Mouse (Mus musculus) forebrain, embryonic 11.5 days (tissue): ENCODE data around the gene Ssrp1. TPM values are rescaled to one million over a fixed set of nuclear protein-coding genes. Genes with fewer than 3 reads are reported as not detected.

Experiments used
- ATAC-seq: fragments of 200-750 bp; cut with Nextera tagmentation; replicated peaks from 2 replicates; pipeline ENCODE4 v1.8.0; 2017; ENCODE audit warnings: moderate TSS enrichment; ENCODE audit not compliant: low FRiP score
- DNase-seq: peaks from one replicate; pipeline ENCODE4 v3.0.0-alpha.2; 2017; ENCODE audit warnings: low spot score
- H3K27ac ChIP-seq: fragments of 300-500 bp; sonication (generic); 2 replicates; pipeline ENCODE4 v1.5.1; 2014; ENCODE audit warnings: low read depth, low read length
- H3K27me3 ChIP-seq: fragments of 300-500 bp; sonication (generic); 2 replicates; pipeline ENCODE4 v1.6.1; 2014; ENCODE audit warnings: mild to moderate bottlenecking, low read length, mixed read lengths; ENCODE audit not compliant: control insufficient read depth, insufficient read depth
- H3K36me3 ChIP-seq: fragments of 300-500 bp; sonication (generic); 2 replicates; pipeline ENCODE4 v1.6.1; 2014; ENCODE audit warnings: mild to moderate bottlenecking, low read length, moderate library complexity, mixed read lengths; ENCODE audit not compliant: control insufficient read depth, insufficient read depth
- H3K4me1 ChIP-seq: fragments of 300-500 bp; sonication (generic); replicated peaks from 2 replicates; pipeline ENCODE4 v1.6.1; 2014; ENCODE audit warnings: low read length, mixed read lengths; ENCODE audit not compliant: control insufficient read depth, insufficient read depth
- H3K4me2 ChIP-seq: fragments of 300-500 bp; sonication (generic); 2 replicates; pipeline ENCODE4 v1.6.1; 2014; ENCODE audit warnings: low read depth, mild to moderate bottlenecking, low read length, moderate library complexity, mixed read lengths; ENCODE audit not compliant: severe bottlenecking
- H3K4me3 ChIP-seq: fragments of 300-500 bp; sonication (generic); 2 replicates; pipeline ENCODE4 v1.5.1; 2014; ENCODE audit warnings: low read depth, low read length
- H3K9ac ChIP-seq: fragments of 300-500 bp; sonication (generic); 2 replicates; pipeline ENCODE4 v1.6.1; 2014; ENCODE audit warnings: low read length
- H3K9me3 ChIP-seq: fragments of 300-500 bp; sonication (generic); 2 replicates; pipeline ENCODE4 v1.6.1; 2016; ENCODE audit warnings: low read length, mixed read lengths; ENCODE audit not compliant: control insufficient read depth
- WGBS: fragments of 180-500 bp; shearing (Covaris S2); extraction: QIAGEN DNeasy Blood & Tissue Kit; methylation state at CpG from one replicate; pipeline ENCODE4 v1.1.7; 2014; 5-methylcytosine and 5-hydroxymethylcytosine counted together
- polyA plus RNA-seq: library from polyadenylated mRNA; unstranded; fragments of >200 nt; fragmentation: Nextera tagmentation; extraction: Ambion mirVana; gene quantifications from 2 replicates; pipeline ENCODE4 v1.2.1, GENCODE M21; 2014

The Ssrp1 gene
- polyA plus RNA-seq, 1 experiment from 2014 or later: 375 TPM

DNA sequence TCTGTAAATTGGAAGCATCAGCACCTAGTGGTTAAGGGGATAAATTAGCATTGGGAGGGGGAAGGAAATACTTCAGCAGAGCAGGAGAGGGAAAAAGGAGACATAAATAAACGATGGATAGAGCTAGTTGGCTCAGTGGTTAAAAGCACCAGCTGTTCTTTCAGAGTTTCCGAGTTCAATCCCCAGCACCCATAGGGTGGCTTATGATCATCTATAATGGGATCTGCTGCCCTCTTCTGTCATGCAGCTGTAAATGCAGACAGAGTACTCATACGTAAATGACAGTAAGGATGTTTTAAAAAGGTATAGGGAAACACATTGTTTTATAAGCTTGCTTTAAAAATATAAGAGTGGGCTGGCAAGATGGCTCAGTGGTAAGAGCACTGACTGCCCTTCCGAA lies 29.3 kb upstream of the Ssrp1 start:
- DNase-seq: no peak
- Histone ChIP-seq H3K4me2 (no peak overlapping the region), H3K27me3 (no peaks in the 10 kb centered on the region), H3K4me3 (no peak overlapping the region), H3K4me1 (no peaks in the 10 kb centered on the region), H3K27ac (no peak overlapping the region), H3K36me3 (no peaks in the 10 kb centered on the region), H3K9ac (no peak overlapping the region), H3K9me3 (no peaks in the 10 kb centered on the region)
- peak; percentile 39; the same call in 1 of the 2 replicates for ATAC-seq
- WGBS: 24% methylated on average over 4 of the region's 4 CpGs

GRCm38 (mm10) chr2:85009212-85009611 lies 27.8 kb upstream of the Ssrp1 start:
- H3K9me3 ChIP-seq: no peaks in the 10 kb centered on the region
- H3K27me3 ChIP-seq: no peaks in the 10 kb centered on the region
- ATAC-seq (no peak), DNase-seq (no peak)
- H3K4me1 ChIP-seq: no peaks in the 10 kb centered on the region
- 79% methylated on average over 2 of the region's 2 CpGs for WGBS
- no peak overlapping the region for H3K4me3 ChIP-seq
- no peak overlapping the region for H3K9ac ChIP-seq
- H3K4me2 ChIP-seq: no peak overlapping the region
- no peaks in the 10 kb centered on the region for H3K36me3 ChIP-seq
- no peak overlapping the region for H3K27ac ChIP-seq

GRCm38 (mm10) chr2:85011906-85012604 lies 25.0 kb upstream of the Ssrp1 start:
- no peaks in the 10 kb centered on the region for H3K36me3 ChIP-seq
- H3K4me2 ChIP-seq: no peak overlapping the region
- no peak overlapping the region for H3K27ac ChIP-seq
- DNase-seq (peak; percentile 39), ATAC-seq (0 out of 2 replicates have a peak, but pooled peaks have one; percentile 25)
- no peak overlapping the region for H3K4me3 ChIP-seq
- H3K9me3 ChIP-seq: no peaks in the 10 kb centered on the region
- H3K9ac ChIP-seq: no peak overlapping the region
- H3K4me1 ChIP-seq: no peaks in the 10 kb centered on the region
- no peaks in the 10 kb centered on the region for H3K27me3 ChIP-seq
- WGBS: 86% methylated on average over 9 of the region's 9 CpGs

DNA sequence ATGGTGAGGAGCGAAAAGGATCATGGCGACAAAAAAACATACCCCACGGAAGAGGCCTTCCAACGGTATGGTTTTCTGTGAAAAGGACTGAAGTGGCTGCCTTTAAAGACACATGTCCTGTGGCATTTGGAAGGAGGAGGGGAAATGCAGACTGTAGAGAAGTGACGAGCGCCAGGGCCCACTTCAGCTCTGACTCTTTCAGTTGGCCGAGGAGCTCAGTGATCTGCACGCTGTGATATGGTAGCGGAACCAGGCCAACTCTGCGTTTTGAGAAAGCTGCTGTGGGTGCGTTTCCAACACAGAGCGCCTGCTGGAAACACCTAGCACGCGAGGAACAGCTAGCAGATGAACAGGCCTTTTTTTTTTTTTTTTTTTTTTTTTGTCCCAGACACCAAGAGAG lies 24.4 kb upstream of the Ssrp1 start:
- H3K4me2 ChIP-seq: no peak overlapping the region
- H3K27ac ChIP-seq: no peak overlapping the region
- no peak overlapping the region for H3K4me3 ChIP-seq
- DNase-seq: no peak
- no peak for ATAC-seq
- H3K9ac ChIP-seq: no peak overlapping the region
- no peaks in the 10 kb centered on the region for H3K9me3 ChIP-seq
- no peaks in the 10 kb centered on the region for H3K27me3 ChIP-seq
- no peaks in the 10 kb centered on the region for H3K36me3 ChIP-seq
- WGBS: 88% methylated on average over 14 of the region's 14 CpGs
- no peaks in the 10 kb centered on the region for H3K4me1 ChIP-seq

DNA sequence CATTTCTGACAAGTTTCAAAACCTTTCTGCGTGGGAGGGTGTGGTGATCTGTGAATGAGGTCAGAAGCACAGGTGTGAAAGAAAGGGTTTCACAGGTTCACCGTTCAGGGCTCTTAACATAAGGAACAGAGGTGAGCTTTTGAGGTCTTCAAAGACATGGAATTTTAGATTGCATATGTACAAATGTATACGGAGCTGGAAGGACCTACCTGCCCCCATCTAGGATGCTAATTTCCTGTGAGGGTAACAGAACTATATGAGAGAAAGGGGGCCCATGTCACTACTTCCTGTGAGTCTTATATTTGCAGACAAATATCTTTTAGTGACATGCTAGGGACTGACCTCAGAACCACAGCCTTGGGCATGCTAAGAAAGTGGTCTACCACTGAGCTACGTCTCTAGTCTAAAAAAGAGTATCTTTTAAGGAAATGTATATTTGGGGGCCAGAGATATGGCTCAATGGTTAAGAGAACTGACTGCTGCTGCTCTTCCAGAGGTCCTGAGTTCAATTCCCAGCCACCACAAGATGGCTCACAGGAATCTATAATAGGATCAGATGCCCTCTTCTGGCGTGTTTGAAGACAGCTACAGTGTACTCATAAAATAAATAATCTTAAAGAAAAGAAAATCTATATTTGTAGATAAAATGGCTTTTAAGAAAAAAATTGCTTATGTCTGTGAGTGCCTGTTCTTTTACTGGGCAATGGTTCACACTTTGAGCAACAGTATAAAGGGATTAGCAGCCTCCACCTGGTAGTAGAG lies 23.0 kb upstream of the Ssrp1 start:
- Histone ChIP-seq H3K4me1 (no peaks in the 10 kb centered on the region), H3K27ac (no peak overlapping the region), H3K9ac (no peak overlapping the region), H3K9me3 (no peaks in the 10 kb centered on the region), H3K4me3 (no peak overlapping the region), H3K4me2 (no peak overlapping the region), H3K27me3 (no peaks in the 10 kb centered on the region), H3K36me3 (no peaks in the 10 kb centered on the region)
- 87% methylated on average over 5 of the region's 5 CpGs for WGBS
- ATAC-seq: no peak
- no peak for DNase-seq

DNA sequence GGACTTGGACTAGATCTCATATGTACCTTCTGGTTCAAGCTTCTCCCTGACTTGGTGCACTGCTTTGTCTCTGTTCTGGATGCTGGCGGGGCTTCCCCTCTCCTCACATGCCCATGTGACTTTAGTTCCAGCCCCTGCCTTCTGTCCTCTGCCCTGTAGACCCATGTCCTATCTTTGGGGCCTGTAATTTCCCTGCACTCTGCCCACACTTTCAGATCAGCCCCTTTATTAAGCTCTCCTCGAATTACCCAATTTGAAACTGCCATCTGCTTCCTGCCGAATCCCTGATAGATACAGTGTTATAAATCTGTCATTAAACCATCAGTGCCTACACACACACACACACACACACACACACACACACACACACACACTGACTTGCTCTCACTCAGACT lies 22.4 kb upstream of the Ssrp1 start:
- H3K4me1 ChIP-seq: no peaks in the 10 kb centered on the region
- no peak overlapping the region for H3K4me3 ChIP-seq
- H3K36me3 ChIP-seq: no peaks in the 10 kb centered on the region
- no peak overlapping the region for H3K9ac ChIP-seq
- no peaks in the 10 kb centered on the region for H3K27me3 ChIP-seq
- no peak overlapping the region for H3K27ac ChIP-seq
- DNase-seq: peak; percentile 33
- no peak for ATAC-seq
- H3K4me2 ChIP-seq: no peak overlapping the region
- WGBS: 64% methylated on average over 3 of the region's 3 CpGs
- no peaks in the 10 kb centered on the region for H3K9me3 ChIP-seq

- H3K4me3 ChIP-seq: no peak overlapping the region
- H3K4me1 ChIP-seq: no peaks in the 10 kb centered on the region
- 23% methylated on average over 4 of the region's 4 CpGs for WGBS
- no peaks in the 10 kb centered on the region for H3K27me3 ChIP-seq
- no peak overlapping the region for H3K9ac ChIP-seq
- H3K4me2 ChIP-seq: no peak overlapping the region
- DNase-seq (no peak), ATAC-seq (no peak)
- H3K27ac ChIP-seq: no peak overlapping the region
- H3K9me3 ChIP-seq: no peaks in the 10 kb centered on the region
- H3K36me3 ChIP-seq: no peaks in the 10 kb centered on the region
Measured at GRCm38 (mm10) chr2:85022043-85022442, 15.0 kb upstream of the Ssrp1 start.

DNA sequence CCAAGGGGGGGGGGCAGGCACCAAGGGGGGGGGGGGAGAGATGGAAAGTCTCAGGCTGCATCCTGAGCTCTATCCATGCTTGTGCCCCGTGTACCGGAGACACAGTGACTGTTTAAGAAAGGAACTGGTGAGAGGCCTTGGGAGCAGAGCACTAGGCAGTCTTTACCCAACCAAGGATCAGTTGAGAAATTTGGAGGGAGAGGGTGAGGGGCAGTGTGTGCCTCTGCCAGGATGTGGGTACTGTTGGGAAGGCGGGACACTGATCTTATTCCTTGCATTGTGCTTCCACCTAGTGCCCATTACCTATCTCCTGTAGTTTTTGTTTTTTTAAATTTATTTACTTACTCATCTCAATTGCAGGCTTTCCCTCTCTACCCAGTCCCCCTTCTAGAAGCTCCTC lies 10.9 kb upstream of the Ssrp1 start:
- 84% methylated on average over 3 of the region's 3 CpGs for WGBS
- no peak for DNase-seq
- no peaks in the 10 kb centered on the region for H3K4me1 ChIP-seq

GRCm38 (mm10) chr2:85027281-85027680 lies 9.8 kb upstream of the Ssrp1 start:
- Histone ChIP-seq H3K36me3 (no peaks in the 10 kb centered on the region), H3K4me1 (no peaks in the 10 kb centered on the region), H3K9me3 (no peaks in the 10 kb centered on the region), H3K27me3 (no peaks in the 10 kb centered on the region), H3K27ac (no peak overlapping the region), H3K4me3 (no peak overlapping the region), H3K9ac (no peak overlapping the region), H3K4me2 (no peak overlapping the region)
- no peak for ATAC-seq
- no peak for DNase-seq
- 79% methylated on average over 5 of the region's 5 CpGs for WGBS

More for the DNA sequence above, 10.9 kb upstream of the Ssrp1 start:
- Histone ChIP-seq H3K27me3 (no peaks in the 10 kb centered on the region), H3K4me2 (no peak overlapping the region), H3K27ac (no peak overlapping the region), H3K9me3 (no peaks in the 10 kb centered on the region), H3K9ac (no peak overlapping the region), H3K4me3 (no peak overlapping the region), H3K36me3 (no peaks in the 10 kb centered on the region)
- ATAC-seq: no peak
